Mouse (Mus musculus) erythroblast, embryonic 14.5 days (primary cell): Measurements from ENCODE around the gene Il17rd. TPM values are rescaled to one million over a fixed set of nuclear protein-coding genes. Genes with fewer than 3 reads are reported as not detected.

Experiments
- H3K27me3 ChIP-seq: 2 replicates; pipeline ENCODE4 v1.6.1; 2012; ENCODE audit warnings: inconsistent platforms; ENCODE audit not compliant: control insufficient read depth
- H3K36me3 ChIP-seq: 2 replicates; pipeline ENCODE4 v1.6.1; 2012; ENCODE audit warnings: mild to moderate bottlenecking, inconsistent platforms; ENCODE audit not compliant: control insufficient read depth
- H3K4me1 ChIP-seq: 2 replicates; pipeline ENCODE4 v1.6.1; 2012; ENCODE audit warnings: inconsistent platforms; ENCODE audit not compliant: control insufficient read depth
- H3K4me3 ChIP-seq: replicated peaks from 2 replicates; pipeline ENCODE3; 2012; ENCODE audit warnings: moderate library complexity, mild to moderate bottlenecking, inconsistent platforms
- H3K9me3 ChIP-seq: 2 replicates; pipeline ENCODE4 v1.6.1; 2012; ENCODE audit warnings: low read length, inconsistent platforms, mixed read lengths; ENCODE audit not compliant: control insufficient read depth
- GATA1 ChIP-seq: IDR thresholded peaks from 2 replicates; pipeline ENCODE4 v1.6.1; 2012; ENCODE audit warnings: low read length, inconsistent platforms, mixed read lengths
- TAL1 ChIP-seq: IDR thresholded peaks from 3 replicates; pipeline ENCODE4 v1.6.1; 2012; ENCODE audit warnings: low read length, inconsistent platforms, mixed read lengths
- polyA plus RNA-seq: library from polyadenylated mRNA; stranded (reverse); fragments of >175 nt; gene quantifications from 2 replicates; pipeline ENCODE4 v1.2.3, GENCODE M21; 2012

The Il17rd gene
- polyA plus RNA-seq, 1 experiment = 0.02 TPM

GRCm38 (mm10) chr14:27102720-27103119, 64.0 kb downstream of the Il17rd start:
- Histone ChIP-seq H3K27me3 (no peaks in the 10 kb centered on the region), H3K36me3 (no peaks in the 10 kb centered on the region), H3K9me3 (no peaks in the 10 kb centered on the region), H3K4me3 (no peak overlapping the region), H3K4me1 (no peaks in the 10 kb centered on the region)
- TF ChIP-seq GATA1 = no peak
- TF ChIP-seq TAL1 = no peak

- H3K36me3 ChIP-seq = no peaks in the 10 kb centered on the region
- no peak overlapping the region for H3K4me3 ChIP-seq
- no peaks in the 10 kb centered on the region for H3K4me1 ChIP-seq
- TF ChIP-seq TAL1 = no peak
- no peaks in the 10 kb centered on the region for H3K9me3 ChIP-seq
- H3K27me3 ChIP-seq = no peaks in the 10 kb centered on the region
These were observed 67.2 kb downstream of the Il17rd start for GRCm38 (mm10) chr14:27105731-27106457.

- TF ChIP-seq GATA1 = no peak
- TF ChIP-seq TAL1 = no peak
These were observed 70.2 kb downstream of the Il17rd start for GRCm38 (mm10) chr14:27108748-27109504.

GRCm38 (mm10) chr14:27114362-27115274, 75.9 kb downstream of the Il17rd start, which contains the start of gene Arhgef3:
Arhgef3 (plus strand) TSS chr14:27114899.
- H3K4me3 ChIP-seq = peak within 1 kb of the TSS; percentile 44
- H3K27me3 ChIP-seq = peaks cover 26% of the 10 kb centered on the region
- H3K4me1 ChIP-seq = no peaks in the 10 kb centered on the region
- no peaks in the 10 kb centered on the region for H3K9me3 ChIP-seq
- TF ChIP-seq TAL1 = no peak
- no peak for TF ChIP-seq GATA1
- no peaks in the 10 kb centered on the region for H3K36me3 ChIP-seq

More at GRCm38 (mm10) chr14:27108748-27109504, 70.2 kb downstream of the Il17rd start:
- H3K27me3 ChIP-seq = peaks cover 2% of the 10 kb centered on the region
- H3K4me1 ChIP-seq = no peaks in the 10 kb centered on the region
- no peaks in the 10 kb centered on the region for H3K9me3 ChIP-seq
- no peak overlapping the region for H3K4me3 ChIP-seq
- H3K36me3 ChIP-seq = no peaks in the 10 kb centered on the region

GRCm38 (mm10) chr14:27115275-27115660, 76.5 kb downstream of the Il17rd start:
- H3K4me1 ChIP-seq = no peaks in the 10 kb centered on the region
- H3K9me3 ChIP-seq = no peaks in the 10 kb centered on the region
- no peak overlapping the region for H3K4me3 ChIP-seq
- H3K36me3 ChIP-seq = no peaks in the 10 kb centered on the region
- H3K27me3 ChIP-seq = peaks cover 26% of the 10 kb centered on the region
- TF ChIP-seq GATA1 (no peak), TAL1 (no peak)

- Histone ChIP-seq H3K27me3 (peaks cover 26% of the 10 kb centered on the region), H3K9me3 (no peaks in the 10 kb centered on the region), H3K4me3 (no peak overlapping the region), H3K4me1 (no peaks in the 10 kb centered on the region), H3K36me3 (no peaks in the 10 kb centered on the region)
- no peak for TF ChIP-seq TAL1
- no peak for TF ChIP-seq GATA1
These were observed 77.2 kb downstream of the Il17rd start for GRCm38 (mm10) chr14:27115991-27116390.

GRCm38 (mm10) chr14:27116577-27117165, 77.9 kb downstream of the Il17rd start:
- Histone ChIP-seq H3K4me1 (no peaks in the 10 kb centered on the region), H3K27me3 (peaks cover 26% of the 10 kb centered on the region), H3K36me3 (no peaks in the 10 kb centered on the region), H3K4me3 (no peak overlapping the region), H3K9me3 (no peaks in the 10 kb centered on the region)
- TF ChIP-seq GATA1 (no peak), TAL1 (no peak)

- H3K27me3 ChIP-seq = peaks cover 26% of the 10 kb centered on the region
These were observed 79.8 kb downstream of the Il17rd start for GRCm38 (mm10) chr14:27118546-27118945.

More at GRCm38 (mm10) chr14:27118546-27118945, 79.8 kb downstream of the Il17rd start:
- no peak for TF ChIP-seq TAL1
- TF ChIP-seq GATA1 = no peak
- no peaks in the 10 kb centered on the region for H3K4me1 ChIP-seq
- no peaks in the 10 kb centered on the region for H3K9me3 ChIP-seq
- no peaks in the 10 kb centered on the region for H3K36me3 ChIP-seq
- H3K4me3 ChIP-seq = no peak overlapping the region
